Mouse (Mus musculus) gastrocnemius, postnatal 14 days (tissue): ENCODE results near the gene Tmem221. TPM values are rescaled to one million over a fixed set of nuclear protein-coding genes. Genes with fewer than 3 reads are reported as not detected.
"Not testable (repeated sequence)": the region's sequence is repeated elsewhere in the genome, so short reads cannot be mapped to it uniquely, and the experiment has no call there.

ENCODE experiments used
- DNase-seq: peaks from one replicate; pipeline ENCODE4 v3.0.0; 2021; ENCODE audit warnings: mixed read lengths
- intact Hi-C: fragments of 180-260 bp; cut with DNase I; formaldehyde crosslinking; loops from one replicate; pipeline ENCODE4 v1.15.1; 2025; ENCODE audit warnings: low total_unique reads
- total RNA-seq, 2 experiments: library from RNA; stranded (reverse); gene quantifications; 2 replicates each; pipeline ENCODE4 v1.2.3; 2021

Gene Tmem221
- total RNA-seq, 2 experiments from 2014 or later = 0.21 TPM; not detected in 1

GRCm38 (mm10) chr8:71558958-71559690 lies 453 bp upstream of the Tmem221 start:
- DNase-seq = peak; percentile 56

GRCm38 (mm10) chr8:71554644-71555043 lies 4.0 kb downstream of the Tmem221 start:
- no peak for DNase-seq
- intact Hi-C loops = no loop called here

More at GRCm38 (mm10) chr8:71558958-71559690, 453 bp upstream of the Tmem221 start:
- intact Hi-C loops = no loop called here

DNA sequence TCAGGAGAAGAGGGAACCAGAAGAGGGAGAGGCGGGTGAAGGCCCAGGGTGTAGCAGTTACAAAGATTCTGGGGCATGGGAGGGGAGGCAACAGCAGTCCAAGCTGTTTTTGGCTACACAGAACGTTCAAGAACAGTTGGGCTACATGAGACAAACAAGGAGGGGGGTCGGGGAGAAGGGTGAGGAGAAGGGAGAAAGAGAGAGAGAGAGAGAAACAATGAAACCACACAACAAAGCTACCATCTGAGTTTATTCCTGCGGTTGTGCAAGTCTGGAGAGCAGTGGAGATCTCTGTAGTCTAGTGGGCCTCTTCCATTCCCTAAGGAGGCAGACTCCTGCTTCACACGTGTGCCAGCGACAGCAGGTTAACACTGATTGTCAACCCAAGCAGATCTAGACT lies 4.7 kb downstream of the Tmem221 start:
- DNase-seq = no peak
- intact Hi-C loops = no loop called here

DNA sequence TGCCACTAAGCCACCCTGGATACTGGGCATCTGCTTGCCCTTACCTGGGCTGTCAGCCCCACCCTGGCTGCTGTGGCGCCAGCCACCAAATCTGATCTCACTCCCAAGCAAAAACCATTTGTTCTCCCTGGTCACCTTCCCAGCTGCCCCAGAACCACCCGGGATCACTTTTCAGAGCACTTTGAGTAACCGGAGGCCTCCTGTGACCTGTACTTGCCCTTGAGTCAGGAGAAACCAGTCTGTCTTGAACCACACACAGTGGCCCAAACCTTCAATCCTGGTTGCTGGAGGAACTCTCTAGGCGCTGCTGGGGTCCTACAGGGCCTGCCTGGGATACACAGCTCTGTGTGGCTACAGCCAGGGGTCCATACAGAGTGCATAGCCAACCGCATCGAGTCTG lies 5.9 kb downstream of the Tmem221 start:
- intact Hi-C loops = no loop called here
- no peak for DNase-seq

GRCm38 (mm10) chr8:71550754-71551153 lies 7.9 kb downstream of the Tmem221 start:
- DNase-seq = no peak
- intact Hi-C loops = no loop called here

GRCm38 (mm10) chr8:71547590-71547989 lies 11.1 kb downstream of the Tmem221 start:
- intact Hi-C loops = no loop called here
- no peak for DNase-seq

DNA sequence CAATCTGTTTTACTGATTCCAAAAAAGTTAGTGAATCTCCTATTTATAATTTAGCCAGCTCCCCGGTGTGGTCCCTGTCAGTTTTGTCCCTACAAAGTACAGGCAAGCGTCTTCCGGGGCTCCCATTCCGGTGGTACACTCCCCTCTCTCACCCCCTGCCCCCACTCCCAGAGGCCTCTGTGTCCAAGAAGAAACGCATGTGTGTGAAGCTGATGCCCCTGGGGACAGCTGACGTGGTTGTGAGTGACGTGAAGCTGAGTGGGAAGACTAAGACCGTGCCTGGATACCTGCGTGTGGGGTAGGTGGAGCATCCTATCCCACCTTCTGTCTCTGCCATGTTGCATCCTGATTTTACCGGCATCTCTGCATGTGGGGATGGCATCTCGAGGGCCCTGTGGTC lies 13.6 kb downstream of the Tmem221 start:
- no peak for DNase-seq
- intact Hi-C loops = no loop called here

GRCm38 (mm10) chr8:71543755-71544154 lies 14.9 kb downstream of the Tmem221 start:
- intact Hi-C loops = no loop called here
- DNase-seq = no peak

- DNase-seq = peak; percentile 97
- intact Hi-C loops = no loop called here
Measured at GRCm38 (mm10) chr8:71542632-71543343, 15.9 kb downstream of the Tmem221 start, which contains the start of gene Mvb12a. Gene Mvb12a (plus strand): TSS chr8:71542922.

DNA sequence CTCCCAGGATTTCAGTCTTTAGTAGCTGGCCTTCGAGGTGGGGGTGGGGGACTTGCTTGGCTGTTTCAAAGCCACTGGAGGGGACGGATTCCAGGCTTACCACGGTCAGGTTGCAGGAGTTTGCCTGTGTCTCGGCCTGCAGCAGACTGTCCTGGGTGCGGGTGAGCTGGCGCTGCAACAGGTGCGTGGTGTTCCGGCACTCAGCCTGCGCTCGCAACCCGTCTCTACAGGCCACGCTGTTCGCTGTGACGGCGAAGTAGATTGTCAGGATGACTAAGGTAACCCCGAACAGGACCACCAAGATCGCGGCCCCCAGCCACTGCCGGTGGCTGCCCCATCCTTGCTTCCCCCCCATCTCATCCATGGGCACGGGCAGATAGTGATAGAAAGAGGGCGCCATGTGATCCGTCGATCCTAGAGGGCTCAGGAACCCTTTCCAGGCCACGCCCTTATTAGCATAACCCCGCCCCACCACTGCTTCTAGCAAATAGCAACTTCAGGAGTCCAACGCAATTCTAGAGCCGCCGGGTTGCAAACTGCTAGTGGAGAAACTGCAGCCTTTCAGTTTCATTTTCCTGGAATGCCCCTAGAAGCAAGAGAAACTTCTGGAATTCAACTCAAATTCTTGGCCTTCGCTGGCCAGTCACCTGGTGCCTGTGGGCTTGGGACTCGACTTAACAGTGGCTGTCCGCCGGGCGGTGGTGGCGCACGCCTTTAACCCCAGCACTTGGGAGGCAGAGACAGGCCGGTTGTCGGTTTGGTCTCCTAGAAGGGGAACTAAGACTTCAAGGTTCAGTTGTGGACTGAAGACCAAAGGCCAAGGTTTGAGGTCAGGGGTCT lies 21.4 kb downstream of the Tmem221 start, which contains the start of gene Bst2:
Gene Bst2, minus strand, starts transcription at position 429 of the 840 bp plus-strand sequence.
- intact Hi-C loops = no loop called here
- DNase-seq = peak; percentile 85

GRCm38 (mm10) chr8:71535663-71536062 lies 23.0 kb downstream of the Tmem221 start:
- intact Hi-C loops = no loop called here
- DNase-seq = no peak

DNA sequence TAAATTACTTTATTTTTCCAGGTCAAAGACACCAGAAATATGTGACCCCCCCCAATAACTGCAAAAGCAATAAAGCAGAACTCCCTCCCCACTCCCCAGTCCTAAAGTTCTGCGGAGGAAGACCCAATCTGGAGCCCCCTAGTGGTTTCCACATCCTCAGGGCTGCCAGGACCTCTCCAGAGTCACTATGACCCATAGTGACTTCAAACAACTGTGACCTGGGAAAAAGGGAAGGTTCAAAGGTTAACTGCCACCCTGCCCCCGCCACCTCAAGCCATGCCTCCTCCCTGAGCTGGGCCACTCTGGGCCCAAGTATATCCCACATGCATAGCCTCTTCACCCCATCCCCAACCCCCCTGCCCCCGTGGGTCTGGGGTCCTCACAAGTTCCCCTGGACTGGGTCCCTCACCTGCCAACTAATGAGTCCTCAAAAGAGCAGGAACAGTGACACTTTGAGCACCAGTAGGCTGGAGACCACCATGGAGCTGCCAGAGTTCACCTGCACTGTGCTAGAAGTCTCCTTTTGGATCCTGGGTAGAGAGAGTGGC lies 24.3 kb downstream of the Tmem221 start:
- intact Hi-C loops = no loop called here
- DNase-seq = no peak

GRCm38 (mm10) chr8:71530735-71531467 lies 27.8 kb downstream of the Tmem221 start:
- intact Hi-C loops, DNase-seq: not testable (repeated sequence)

DNA sequence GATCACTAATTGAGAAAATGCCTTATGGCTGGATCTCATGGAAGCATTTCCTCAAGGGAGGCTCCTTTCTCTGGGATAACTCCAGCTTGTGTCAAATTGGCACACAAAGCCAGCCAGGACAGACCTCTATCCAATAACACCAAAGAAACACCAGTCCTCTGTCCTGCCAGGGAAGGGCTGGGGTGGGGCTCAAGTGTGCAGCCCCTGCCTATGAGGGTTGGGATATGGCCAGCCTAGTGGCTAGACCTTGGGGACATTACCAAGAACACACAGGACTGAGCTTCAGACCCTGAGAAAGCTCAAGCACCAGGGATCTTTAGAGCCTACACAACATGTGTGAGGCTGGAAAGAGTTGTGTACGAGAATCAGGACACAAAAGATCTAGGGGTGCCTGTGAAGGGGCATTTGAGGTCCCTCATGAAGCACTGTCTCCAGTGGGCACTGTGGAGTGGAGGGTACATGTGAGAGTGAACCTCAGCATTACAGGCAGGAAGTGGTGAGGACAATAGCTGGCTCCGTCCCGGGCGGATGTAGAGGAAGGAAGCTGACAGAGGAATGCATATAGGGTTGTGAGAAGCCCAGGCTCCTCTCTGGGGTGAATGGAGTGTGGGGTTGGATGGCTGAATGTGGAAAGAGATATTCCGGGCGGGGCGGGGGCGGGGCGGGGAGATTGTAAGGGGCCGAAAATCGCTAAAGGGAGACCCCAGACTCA lies 30.2 kb downstream of the Tmem221 start:
- DNase-seq = no peak
- intact Hi-C loops = no loop called here

DNA sequence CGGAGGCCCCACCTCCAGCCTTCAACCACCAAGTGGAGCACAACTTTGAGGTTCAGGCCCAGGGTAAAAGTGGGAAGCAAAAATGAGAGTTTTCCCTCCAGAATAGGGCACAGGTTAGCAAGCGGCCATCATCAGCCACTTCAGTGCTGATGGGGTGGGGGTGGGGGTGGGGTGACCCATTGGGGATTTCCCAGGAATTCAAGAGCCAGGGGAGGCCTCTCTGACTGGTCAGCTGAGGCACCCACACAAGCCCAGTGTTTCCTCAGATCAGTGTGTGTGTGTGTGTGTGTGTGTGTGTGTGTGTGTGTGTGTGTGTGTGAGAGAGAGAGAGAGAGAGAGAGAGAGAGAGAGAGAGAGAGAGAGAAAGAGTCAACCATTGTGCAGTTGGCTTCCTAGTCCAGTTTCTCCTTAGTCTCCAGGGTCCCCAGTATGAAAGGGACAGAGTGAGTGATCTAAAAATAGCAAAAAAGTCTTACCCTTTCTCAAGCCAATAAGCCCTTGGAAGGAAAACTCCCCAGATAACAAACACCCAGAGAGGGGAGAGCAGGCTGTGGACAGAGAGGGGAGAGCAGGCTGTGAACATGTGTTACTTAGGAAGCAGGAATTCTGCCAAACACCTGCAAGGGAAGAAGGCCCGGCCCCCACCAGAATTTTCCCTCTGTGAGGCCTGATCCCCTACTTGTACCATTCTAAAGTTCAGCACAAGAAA lies 31.4 kb downstream of the Tmem221 start:
- no peak for DNase-seq
- intact Hi-C loops = no loop called here

GRCm38 (mm10) chr8:71526272-71526671 lies 32.4 kb downstream of the Tmem221 start:
- no peak for DNase-seq
- intact Hi-C loops = no loop called here

DNA sequence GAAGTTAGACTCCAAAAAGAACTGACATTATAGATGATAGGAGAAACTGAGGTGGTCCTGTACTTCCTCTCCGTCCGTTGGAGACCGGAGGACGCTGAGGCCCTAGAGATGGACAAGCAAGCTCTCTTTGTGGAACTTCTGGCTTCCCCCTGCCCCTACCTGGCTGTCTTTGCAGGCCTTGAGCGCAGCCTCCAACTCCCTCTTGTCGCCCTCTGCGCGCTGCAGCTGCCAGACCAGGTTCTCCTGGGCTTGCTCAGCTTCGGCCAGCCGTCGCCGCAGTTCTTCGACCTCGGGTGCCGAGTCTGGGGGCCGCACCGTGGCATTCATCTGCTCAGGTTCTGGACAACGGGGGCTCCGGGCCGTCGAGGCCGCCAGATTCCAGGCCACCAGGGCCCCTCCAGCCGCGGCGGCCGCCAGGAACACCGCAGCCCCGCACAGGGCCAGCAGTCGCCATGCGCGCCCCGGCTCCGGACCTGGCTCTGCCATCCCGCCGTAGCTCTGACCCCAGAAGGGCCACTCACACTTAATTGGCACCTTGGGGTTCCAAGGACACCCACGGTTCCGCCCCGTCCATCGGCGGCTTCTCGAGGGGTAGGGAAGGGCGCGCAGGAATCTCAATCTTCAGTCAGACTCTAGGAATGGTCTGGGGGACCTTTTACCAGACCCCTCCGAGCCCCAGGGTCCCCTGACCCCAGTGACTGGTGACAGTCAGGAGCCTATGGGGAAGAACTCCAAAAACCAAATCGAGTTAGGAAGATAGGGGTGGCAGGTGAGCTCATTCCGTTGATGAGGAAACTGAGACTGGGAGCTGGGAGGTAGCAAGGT lies 33.2 kb downstream of the Tmem221 start, which contains the start of gene Ccdc194:
Gene Ccdc194, minus strand, starts transcription at position 486 of the 825 bp plus-strand sequence.
- intact Hi-C loops = no loop called here
- no peak for DNase-seq
